8 mouse cellular contexts compared by ENCODE assay signal in genomic region chr11:86958721-86959675, GRCm38 (mm10). TPM values are rescaled to one million over a fixed set of nuclear protein-coding genes. Genes with fewer than 3 reads are reported as not detected.
DNase-seq lines count a peak whose midpoint lies in the region; ATAC-seq lines count a peak whose summit lies in the region.

No protein-coding gene starts in this region.

- DNase-seq in adrenal gland, postnatal 14 days: peak; percentile 52
- no peak for DNase-seq in adrenal gland, adult 2 months
- DNase-seq in MN1 (ENCODE audit: low spot score): peak; percentile 36
- peak; percentile 53 for DNase-seq in retina, postnatal 1 day
- no peak for DNase-seq in embryo, embryonic 10.5 days (ENCODE audit: low spot score)
- no peak for DNase-seq in layer of hippocampus, adult 11-12 months (ENCODE audit: low spot score)

- peaks cover 99% of the 10 kb centered on the region for H3K4me1 ChIP-seq in heart, embryonic 12.5 days (replicated peaks)
- H3K4me1 ChIP-seq in kidney, embryonic 16.5 days (ENCODE audit: insufficient read depth, low read length): peaks cover 97% of the 10 kb centered on the region

- no peak for ATAC-seq in heart, embryonic 12.5 days (ENCODE audit: insufficient number of reproducible peaks, low FRiP score)
- peak; percentile 73 for ATAC-seq in kidney, embryonic 16.5 days (ENCODE audit: low FRiP score, low TSS enrichment)

- WGBS in heart, embryonic 12.5 days: 38% methylated on average over 12 of the region's 12 CpGs
- WGBS in kidney, embryonic 16.5 days: 17% methylated on average over 12 of the region's 12 CpGs

- no peak overlapping the region for H3K4me2 ChIP-seq in heart, embryonic 12.5 days
- no peak overlapping the region; the same call in 1 of the 2 replicates for H3K4me2 ChIP-seq in kidney, embryonic 16.5 days (replicated peaks; ENCODE audit: low read depth, low read length)

- peak overlapping the region; percentile 63 for H3K9ac ChIP-seq in heart, embryonic 12.5 days
- H3K9ac ChIP-seq in kidney, embryonic 16.5 days (replicated peaks; ENCODE audit: low read length): peak overlapping the region; percentile 53

- H3K9me3 ChIP-seq in heart, embryonic 12.5 days (replicated peaks): no peaks in the 10 kb centered on the region
- H3K9me3 ChIP-seq in kidney, embryonic 16.5 days (ENCODE audit: low read length): no peaks in the 10 kb centered on the region

- H3K36me3 ChIP-seq in heart, embryonic 12.5 days: 0 out of 2 replicates have a peak, but pooled peaks cover under 1% of the 10 kb centered on the region
- no peaks in the 10 kb centered on the region for H3K36me3 ChIP-seq in kidney, embryonic 16.5 days (ENCODE audit: insufficient read depth, low read length)

- H3K27me3 ChIP-seq in heart, embryonic 12.5 days (replicated peaks): no peaks in the 10 kb centered on the region
- no peaks in the 10 kb centered on the region for H3K27me3 ChIP-seq in kidney, embryonic 16.5 days (ENCODE audit: insufficient read depth, low read length)

- H3K4me3 ChIP-seq in heart, embryonic 12.5 days: no peak overlapping the region
- H3K4me3 ChIP-seq in kidney, embryonic 16.5 days (ENCODE audit: low read length): no peak overlapping the region

- H3K27ac ChIP-seq in heart, embryonic 12.5 days (ENCODE audit: poor library complexity, severe bottlenecking): peak overlapping the region; percentile 97
- H3K27ac ChIP-seq in kidney, embryonic 16.5 days (ENCODE audit: low read length): peak overlapping the region; percentile 95

RNA-seq across cellular contexts. Expression of gene Ypel2, which starts 34.5 kb away (rescaled TPM):
- 20.0 and 22.1 TPM in 2 replicates for total RNA-seq in adrenal gland, postnatal 14 days (2021)
- 10 to 100 TPM; 21.6 to 32.2 TPM for total RNA-seq in adrenal gland, adult 2 months (2021)
- 13.1 and 16.2 TPM in 2 replicates for polyA plus RNA-seq in adrenal gland, adult 2 months (2012; rRNA removed)
- 24.0 and 25.8 TPM in 2 replicates for polyA plus RNA-seq in heart, embryonic 12.5 days (2016; fragmentation: Nextera tagmentation; extraction: Ambion mirVana)
- polyA plus RNA-seq in kidney, embryonic 16.5 days (2015; fragmentation: Nextera tagmentation; extraction: Ambion mirVana): 11.6 and 13.2 TPM in 2 replicates

Comparison
In these comparisons a context has a peak if more than half of its experiments do, and no peak if none do; other contexts are left out.
1. DNase-seq: peak in adrenal gland, postnatal 14 days (single experiment), MN1 (single experiment) and retina, postnatal 1 day (single experiment); none in adrenal gland, adult 2 months (single experiment), embryo, embryonic 10.5 days (single experiment) and layer of hippocampus, adult 11-12 months (single experiment).